Mouse (Mus musculus) central nervous system, embryonic 14 days (tissue): ENCODE results near the gene Dmwd. TPM values are rescaled to one million over a fixed set of nuclear protein-coding genes. Genes with fewer than 3 reads are reported as not detected.

Experiments used
- polyA plus RNA-seq: library from polyadenylated mRNA; depleted of rRNA; stranded (reverse); fragments of >200 nt; gene quantifications from 2 replicates; pipeline ENCODE4 v1.2.3, GENCODE M21; 2012; rRNA removed

Gene Dmwd
- 154 and 161 TPM in 2 replicates for polyA plus RNA-seq

GRCm38 (mm10) chr7:19075723-19076585 is at the start of gene Dmwd:
TSS of gene Dmwd (plus strand) at chr7:19076227.

GRCm38 (mm10) chr7:19054047-19054776 is 21.8 kb upstream of the Dmwd start, which contains the start of gene Rsph6a:
TSS of gene Rsph6a (plus strand) at chr7:19054690.

GRCm38 (mm10) chr7:19083701-19084100 is 7.7 kb downstream of the Dmwd start, which contains the start of gene Dmpk:
TSS of gene Dmpk (plus strand) at chr7:19083849.

GRCm38 (mm10) chr7:19094471-19094825 is 18.4 kb downstream of the Dmwd start, which contains the start of gene Six5:
TSS of gene Six5 (plus strand) at chr7:19094594.

GRCm38 (mm10) chr7:19118028-19118771 is 42.2 kb downstream of the Dmwd start, which contains the start of gene Gm4969:
TSS of gene Gm4969 (minus strand) at chr7:19118368.

GRCm38 (mm10) chr7:19119631-19120429 is 43.8 kb downstream of the Dmwd start, which contains the start of gene Fbxo46:
TSS of gene Fbxo46 (plus strand) at chr7:19119859.

Other genes starting within 250 kb of the Dmwd start
- gene Mill2, start 236.3 kb upstream of the Dmwd start, polyA plus RNA-seq, result 0.77 and 0.98 TPM in 2 replicates
- 6.9 and 7.9 TPM in 2 replicates for gene Pglyrp1, start 204.9 kb upstream of the Dmwd start, polyA plus RNA-seq
- gene Ccdc61, start 165.8 kb upstream of the Dmwd start, polyA plus RNA-seq, result 34.8 and 37.2 TPM in 2 replicates
- gene Nova2, start 150.3 kb upstream of the Dmwd start, polyA plus RNA-seq, result 25.7 and 28.5 TPM in 2 replicates
- gene Nanos2, start 88.8 kb upstream of the Dmwd start, polyA plus RNA-seq, result 2.4 and 2.8 TPM in 2 replicates
- gene Mypop, start 85.0 kb upstream of the Dmwd start, polyA plus RNA-seq, result 12.2 and 13.7 TPM in 2 replicates
- 48.6 and 51.4 TPM in 2 replicates for gene Irf2bp1, start 72.2 kb upstream of the Dmwd start, polyA plus RNA-seq
- 0.09 and 0.76 TPM in 2 replicates for gene Foxa3, start 52.7 kb upstream of the Dmwd start, polyA plus RNA-seq
- 94.7 and 95.7 TPM in 2 replicates for gene Sympk, start 51.9 kb upstream of the Dmwd start, polyA plus RNA-seq
- 0.06 and 0.13 TPM in 2 replicates for gene Rsph6a, start 21.5 kb upstream of the Dmwd start, polyA plus RNA-seq
- 66.0 and 81.7 TPM in 2 replicates for gene Dmpk, start 7.6 kb downstream of the Dmwd start, polyA plus RNA-seq
- gene Six5, start 18.4 kb downstream of the Dmwd start, polyA plus RNA-seq, result 20.6 and 32.0 TPM in 2 replicates
- gene Gm4969, start 42.1 kb downstream of the Dmwd start, polyA plus RNA-seq, result 5.3 and 6.0 TPM in 2 replicates
- 12.5 and 13.2 TPM in 2 replicates for gene Fbxo46, start 43.6 kb downstream of the Dmwd start, polyA plus RNA-seq
- 15.7 and 17.0 TPM in 2 replicates for gene Qpctl, start 73.1 kb downstream of the Dmwd start, polyA plus RNA-seq
- gene Snrpd2, start 73.5 kb downstream of the Dmwd start, polyA plus RNA-seq, result 153 and 184 TPM in 2 replicates
- gene Gipr, start 89.9 kb downstream of the Dmwd start, polyA plus RNA-seq, result 12.0 and 19.1 TPM in 2 replicates
- gene Eml2, start 100.2 kb downstream of the Dmwd start, polyA plus RNA-seq, result 47.2 and 49.2 TPM in 2 replicates
- 4.1 and 4.4 TPM in 2 replicates for gene Gpr4, start 136.3 kb downstream of the Dmwd start, polyA plus RNA-seq
- gene Opa3, start 152.1 kb downstream of the Dmwd start, polyA plus RNA-seq, result 25.6 and 27.9 TPM in 2 replicates
- 64.3 and 74.5 TPM in 2 replicates for gene Vasp, start 195.6 kb downstream of the Dmwd start, polyA plus RNA-seq
- 0.83 and 1.1 TPM in 2 replicates for gene Ppm1n, start 203.8 kb downstream of the Dmwd start, polyA plus RNA-seq
- gene Rtn2, start 206.4 kb downstream of the Dmwd start, polyA plus RNA-seq, result 118 and 136 TPM in 2 replicates
- gene Fosb, start 233.8 kb downstream of the Dmwd start, polyA plus RNA-seq, result 0.11 and 0.36 TPM in 2 replicates